Mouse (Mus musculus) small intestine, adult 2 months (tissue): Measurements from ENCODE around the gene BC048507.

Experiments used
- CTCF ChIP-seq: fragments of 200-500 bp; IDR thresholded peaks from 2 replicates; pipeline ENCODE4 v1.5.1; 2012; ENCODE audit warnings: low read depth, mild to moderate bottlenecking, control low read depth, inconsistent platforms, low read length, moderate library complexity, mixed read lengths; ENCODE audit not compliant: insufficient replicate concordance, insufficient read length; ENCODE audit errors: extremely low read depth
- POLR2A ChIP-seq: fragments of 200-500 bp; IDR thresholded peaks from 2 replicates; pipeline ENCODE4 v1.6.1; 2012; ENCODE audit warnings: low read depth, mild to moderate bottlenecking, control low read depth, inconsistent platforms, low read length, moderate library complexity

DNA sequence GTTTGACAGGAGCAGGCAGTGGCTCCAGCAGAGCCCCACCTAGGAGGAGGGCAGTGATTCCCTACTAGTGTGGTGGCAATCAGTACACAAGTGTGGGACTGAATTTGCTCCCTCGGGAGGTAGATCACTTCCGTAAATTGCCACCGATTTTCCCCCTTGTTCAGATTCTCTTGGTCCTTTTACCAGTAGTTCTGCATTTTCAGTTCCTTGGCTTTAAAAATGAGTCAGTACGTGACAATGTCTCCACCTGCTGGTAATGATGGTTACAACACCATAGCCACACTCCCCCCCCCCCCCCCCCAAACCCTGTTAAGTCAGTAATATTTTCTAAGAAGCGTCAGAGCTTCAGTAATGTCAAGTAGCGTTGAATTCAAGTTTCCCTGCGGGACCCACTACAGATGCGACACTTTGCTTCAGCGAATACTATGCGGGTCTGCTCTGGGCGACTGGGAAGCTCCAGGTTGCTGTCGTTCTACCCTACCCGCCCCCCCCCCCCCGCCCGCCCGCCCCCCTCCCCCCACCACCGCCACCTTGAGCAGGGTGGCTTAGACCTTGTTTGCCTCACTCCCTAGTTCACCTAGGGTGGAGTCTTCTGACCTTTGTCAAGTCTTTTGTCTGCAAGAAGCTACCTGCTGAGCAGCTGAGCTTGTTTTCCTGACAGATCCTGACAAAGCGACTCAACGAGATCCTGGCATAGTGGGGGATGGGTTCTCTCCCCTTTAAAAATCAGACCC is 18.8 kb upstream of the BC048507 start:
- TF ChIP-seq CTCF: no peak
- no peak for TF ChIP-seq POLR2A
